Mouse (Mus musculus) lung, postnatal 0 days (tissue): ENCODE measurements around the gene Dazap1.

ENCODE experiments used
- CTCF ChIP-seq: IDR thresholded peaks from 2 replicates; pipeline ENCODE4 v1.5.1; 2016; ENCODE audit warnings: antibody characterized with exemption, mild to moderate bottlenecking
- EP300 ChIP-seq: IDR thresholded peaks from 2 replicates; pipeline ENCODE4 v1.6.1; 2016; ENCODE audit warnings: antibody characterized with exemption, mild to moderate bottlenecking, control low read depth

DNA sequence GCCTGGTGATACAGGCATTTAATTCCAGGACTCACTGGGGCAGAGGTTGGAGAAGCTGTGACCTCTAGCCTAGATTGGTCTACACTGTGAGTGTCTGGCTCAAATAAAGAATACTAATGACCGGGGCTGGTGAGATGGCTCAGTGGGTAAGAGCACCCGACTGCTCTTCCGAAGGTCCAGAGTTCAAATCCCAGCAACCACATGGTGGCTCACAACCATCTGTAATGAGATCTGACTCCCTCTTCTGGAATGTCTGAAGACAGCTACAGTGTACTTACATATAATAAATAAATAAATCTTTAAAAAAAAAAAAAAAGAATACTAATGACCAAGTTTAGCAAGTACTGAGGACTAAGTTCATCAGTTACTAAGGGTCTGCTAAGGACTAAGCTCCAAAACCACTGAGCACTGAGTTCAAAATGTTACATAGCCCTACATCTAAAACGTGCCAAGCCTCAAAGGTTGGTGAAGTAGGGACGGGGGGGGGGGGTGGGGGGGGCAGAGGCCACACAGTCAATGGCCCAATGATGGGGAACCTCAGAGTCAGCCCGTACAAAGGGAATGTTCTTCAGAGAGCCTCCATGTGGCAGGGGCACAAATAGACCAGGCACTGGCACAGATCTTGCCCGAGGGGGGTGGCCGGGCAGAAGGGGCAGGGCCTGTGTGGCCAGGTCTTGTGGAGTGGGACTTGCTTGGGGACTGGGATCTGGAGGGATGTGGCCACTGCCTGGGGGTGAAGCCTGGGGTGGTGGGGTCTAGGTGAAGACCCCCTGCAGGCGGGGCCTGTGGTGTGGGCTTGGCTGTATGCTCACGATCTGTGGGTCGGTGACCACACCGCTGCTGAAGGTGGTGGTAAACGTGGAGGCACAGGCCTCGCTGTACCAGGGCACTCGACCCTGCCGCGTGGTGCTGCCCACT lies 63.1 kb downstream of the Dazap1 start:
- TF ChIP-seq EP300 (no peak), CTCF (no peak)
